Mouse (Mus musculus) layer of hippocampus, postnatal 10 days (tissue): ENCODE measurements around the gene Dlx1. TPM values are rescaled to one million over a fixed set of nuclear protein-coding genes. Genes with fewer than 3 reads are reported as not detected.

Experiments
- DNase-seq, 2 experiments: peaks; one replicate each; pipeline ENCODE4 v3.0.0; 2021; ENCODE audit warnings: low spot score in 2 of 2
- total RNA-seq, 2 experiments: library from RNA; stranded (reverse); gene quantifications; 2 replicates each; pipeline ENCODE4 v1.2.3; 2021

The Dlx1 gene
- total RNA-seq, 2 experiments from 2014 or later: 25.5 to 29.3 TPM

GRCm38 (mm10) chr2:71545401-71545881 is 17.5 kb downstream of the Dlx1 start:
- peak in 1 of 2 experiments; percentile 35 for DNase-seq

GRCm38 (mm10) chr2:71545882-71546639 is 18.1 kb downstream of the Dlx1 start:
- peak in 1 of 2 experiments; percentile 46 for DNase-seq

GRCm38 (mm10) chr2:71546640-71547071 is 18.7 kb downstream of the Dlx1 start, which contains the start of gene Dlx2:
TSS of gene Dlx2 (minus strand) at chr2:71546754.
- no peak for DNase-seq

- DNase-seq: peak; percentile 72 to 80
Observed at GRCm38 (mm10) chr2:71547829-71548228, 19.9 kb downstream of the Dlx1 start.

- DNase-seq: no peak
Observed at GRCm38 (mm10) chr2:71550330-71550729, 22.4 kb downstream of the Dlx1 start.

GRCm38 (mm10) chr2:71551704-71552103 is 23.8 kb downstream of the Dlx1 start:
- no peak for DNase-seq

GRCm38 (mm10) chr2:71556071-71556470 is 28.2 kb downstream of the Dlx1 start:
- no peak for DNase-seq

- DNase-seq: no peak
Observed at GRCm38 (mm10) chr2:71566466-71566865, 38.6 kb downstream of the Dlx1 start.

- DNase-seq: no peak
Observed at GRCm38 (mm10) chr2:71573736-71574135, 45.8 kb downstream of the Dlx1 start.

GRCm38 (mm10) chr2:71577059-71577458 is 49.1 kb downstream of the Dlx1 start:
- no peak for DNase-seq

- peak; percentile 62 to 76 for DNase-seq
Observed at GRCm38 (mm10) chr2:71580632-71581466, 52.9 kb downstream of the Dlx1 start.

- DNase-seq: no peak
Observed at GRCm38 (mm10) chr2:71581488-71581887, 53.6 kb downstream of the Dlx1 start.

Other genes with a start within 250 kb of the Dlx1 start
- 100 to 1,000 TPM; 169 to 170 TPM for gene Slc25a12, start 160.4 kb upstream of the Dlx1 start, total RNA-seq
- 10 to 100 TPM; 18.9 to 19.8 TPM for gene Hat1, start 139.2 kb upstream of the Dlx1 start, total RNA-seq
- 10 to 100 TPM; 19.7 to 26.4 TPM for gene Metap1d, start 74.8 kb upstream of the Dlx1 start, total RNA-seq
- 1 to 10 TPM; 7.7 to 8.6 TPM for gene Dlx2, start 18.6 kb downstream of the Dlx1 start, total RNA-seq
- 10 to 100 TPM; 45.8 to 48.3 TPM for gene Itga6, start 217.5 kb downstream of the Dlx1 start, total RNA-seq